Mouse (Mus musculus) myocyte (in vitro differentiated cells): ENCODE data around the gene Zc3hav1l.

Experiments
- CEBPB ChIP-seq: IDR thresholded peaks from 2 replicates; pipeline ENCODE4 v1.6.1; 2011; ENCODE audit warnings: mild to moderate bottlenecking, moderate library complexity; ENCODE audit not compliant: poor library complexity, insufficient read depth, severe bottlenecking
- E2F4 ChIP-seq: IDR thresholded peaks from one replicate; pipeline ENCODE4 v1.6.1; 2011; ENCODE audit warnings: mild to moderate bottlenecking, control low read depth, moderate library complexity; ENCODE audit not compliant: insufficient read depth
- MAX ChIP-seq: IDR thresholded peaks from one replicate; pipeline ENCODE4 v1.6.1; 2011; ENCODE audit warnings: low read depth, mild to moderate bottlenecking, control low read depth
- MYOD1 ChIP-seq, 3 experiments: IDR thresholded peaks; one replicate each; pipeline ENCODE4 v1.6.1; 2011; ENCODE audit warnings: control low read depth in 2 of 3, low read depth in 2 of 3, mild to moderate bottlenecking in 2 of 3, moderate library complexity in 1 of 3; ENCODE audit not compliant: insufficient read length in 2 of 3, control insufficient read depth in 1 of 3
- POLR2A ChIP-seq: IDR thresholded peaks from one replicate; pipeline ENCODE4 v1.6.1; 2011; ENCODE audit warnings: low read depth, mild to moderate bottlenecking, control low read depth, moderate library complexity; ENCODE audit not compliant: insufficient read length
- POLR2AphosphoS2 ChIP-seq: IDR thresholded peaks from one replicate; pipeline ENCODE4 v1.6.1; 2011; ENCODE audit warnings: low read depth, control low read depth; ENCODE audit not compliant: insufficient read length
- REST ChIP-seq: IDR thresholded peaks from one replicate; pipeline ENCODE4 v1.6.1; 2011; ENCODE audit warnings: mild to moderate bottlenecking, control low read depth, moderate library complexity; ENCODE audit not compliant: insufficient read depth, insufficient read length
- SRF ChIP-seq: IDR thresholded peaks from one replicate; pipeline ENCODE4 v1.6.1; 2011; ENCODE audit warnings: low read depth; ENCODE audit not compliant: control insufficient read depth, insufficient read length
- TCF12 ChIP-seq: IDR thresholded peaks from one replicate; pipeline ENCODE4 v1.6.1; 2011; ENCODE audit warnings: mild to moderate bottlenecking, control low read depth; ENCODE audit not compliant: poor library complexity, insufficient read depth, severe bottlenecking
- TCF3 ChIP-seq: IDR thresholded peaks from one replicate; pipeline ENCODE4 v1.6.1; 2011; ENCODE audit warnings: low read depth, control low read depth; ENCODE audit not compliant: insufficient read length
- USF1 ChIP-seq: IDR thresholded peaks from one replicate; pipeline ENCODE4 v1.6.1; 2011; ENCODE audit warnings: low read depth, mild to moderate bottlenecking, control low read depth, moderate library complexity

GRCm38 (mm10) chr6:38255794-38256193 is 43.3 kb downstream of the Zc3hav1l start:
- TF ChIP-seq TCF3: no peak
- no peak for TF ChIP-seq POLR2A
- no peak for TF ChIP-seq CEBPB
- TF ChIP-seq POLR2AphosphoS2: no peak
- TF ChIP-seq MYOD1 (IDR thresholded peaks at IDR 0.05; ENCODE audit: control insufficient read depth in 1 of 3, insufficient read length in 2 of 3, low read depth in 2 of 3): no peak
- no peak for TF ChIP-seq TCF12
- no peak for TF ChIP-seq USF1
- TF ChIP-seq SRF: no peak
- TF ChIP-seq MAX: no peak
- TF ChIP-seq E2F4: no peak
- no peak for TF ChIP-seq REST
